Comparison of ENCODE assay signal across 16 mouse cellular contexts in genomic region chr12:109085046-109085445, GRCm38 (mm10). TPM values are rescaled to one million over a fixed set of nuclear protein-coding genes. Genes with fewer than 3 reads are reported as not detected.
DNase-seq lines count a peak whose midpoint lies in the region; ATAC-seq and TF ChIP-seq lines count a peak whose summit lies in the region.
"Had no signal": no experiment of that assay in that cellular context is flagged by ENCODE, and none has a peak within 500 bp of the region (broad histone marks: within the 10 kb centered on the region; RNA-seq: fewer than 3 reads in every experiment).

No protein-coding gene starts in this region.

- no peaks in the 10 kb centered on the region; the same call in 1 of the 2 replicates for H3K4me1 ChIP-seq in neural tube, embryonic 12.5 days
- peaks cover 7% of the 10 kb centered on the region; the same call in 1 of the 2 replicates for H3K4me1 ChIP-seq in neural tube, embryonic 15.5 days
- no peaks in the 10 kb centered on the region for H3K4me1 ChIP-seq in hindbrain, embryonic 11.5 days (replicated peaks; ENCODE audit: control insufficient read depth, insufficient read depth, low read length)
- H3K4me1 ChIP-seq: heart, embryonic 10.5 days had no signal

- 65% methylated on average over 5 of the region's 5 CpGs for WGBS in neural tube, embryonic 12.5 days
- whole genome bisulfite sequencing in neural tube, embryonic 15.5 days: 45% methylated on average over 5 of the region's 5 CpGs
- 74% methylated on average over 5 of the region's 5 CpGs for WGBS in hindbrain, embryonic 11.5 days

- no peaks in the 10 kb centered on the region for H3K36me3 ChIP-seq in neural tube, embryonic 12.5 days
- H3K36me3 ChIP-seq in neural tube, embryonic 15.5 days: no peaks in the 10 kb centered on the region
- no peaks in the 10 kb centered on the region for H3K36me3 ChIP-seq in hindbrain, embryonic 11.5 days (ENCODE audit: control insufficient read depth, insufficient read depth, low read length)
- H3K36me3 ChIP-seq in splenic B cell, adult 2 months (ENCODE audit: control insufficient read depth, insufficient read depth, low read length, poor library complexity, severe bottlenecking): no peaks in the 10 kb centered on the region
- H3K36me3 ChIP-seq: heart, embryonic 10.5 days had no signal

- peak; percentile 83 for DNase-seq in brain, embryonic 14.5 days (ENCODE audit: low read depth)
- no peak for DNase-seq in hindbrain, embryonic 11.5 days (ENCODE audit: low spot score)
- DNase-seq in splenic B cell, adult 2 months (ENCODE audit: low read depth, low spot score): peak; percentile 63
- no peak for DNase-seq in adrenal gland, postnatal 4 days (ENCODE audit: low spot score in 2 of 2)
- no peak for DNase-seq in urinary bladder, adult 2 months (ENCODE audit: low spot score)
- DNase-seq: embryo, embryonic 11 days; heart, postnatal 36 days; kidney, adult 8-10 months; lung, embryonic 14.5 days had no signal

- H3K4me3 ChIP-seq in neural tube, embryonic 12.5 days: no peak overlapping the region
- H3K4me3 ChIP-seq in neural tube, embryonic 15.5 days (replicated peaks): no peak overlapping the region
- H3K4me3 ChIP-seq in hindbrain, embryonic 11.5 days (ENCODE audit: low read depth, low read length): no peak overlapping the region
- H3K4me3 ChIP-seq: erythroblast, embryonic 14.5 days; heart, embryonic 10.5 days had no signal

- TF ChIP-seq CTCF in brain, embryonic 14.5 days (IDR thresholded peaks at IDR 0.05; ENCODE audit: borderline replicate concordance, extremely low read depth, insufficient read depth, insufficient read length): no peak

- no peaks in the 10 kb centered on the region for H3K27me3 ChIP-seq in neural tube, embryonic 12.5 days (replicated peaks)
- H3K27me3 ChIP-seq in neural tube, embryonic 15.5 days (replicated peaks): no peaks in the 10 kb centered on the region
- H3K27me3 ChIP-seq in hindbrain, embryonic 11.5 days (ENCODE audit: control insufficient read depth, insufficient read depth, low read length): no peaks in the 10 kb centered on the region
- no peaks in the 10 kb centered on the region for H3K27me3 ChIP-seq in splenic B cell, adult 2 months (ENCODE audit: control insufficient read depth, insufficient read depth, low read length, poor library complexity, severe bottlenecking)

- no peak overlapping the region for H3K4me2 ChIP-seq in neural tube, embryonic 12.5 days (replicated peaks)
- no peak overlapping the region for H3K4me2 ChIP-seq in neural tube, embryonic 15.5 days
- H3K4me2 ChIP-seq in hindbrain, embryonic 11.5 days (replicated peaks; ENCODE audit: low read depth, low read length): no peak overlapping the region
- H3K4me2 ChIP-seq: lung, embryonic 14.5 days had no signal

- ATAC-seq in neural tube, embryonic 12.5 days (ENCODE audit: low FRiP score, low read depth): 0 out of 2 replicates have a peak, but pooled peaks have one; percentile 41
- no peak for ATAC-seq in neural tube, embryonic 15.5 days (ENCODE audit: low FRiP score)
- ATAC-seq in hindbrain, embryonic 11.5 days (ENCODE audit: low FRiP score): 0 out of 2 replicates have a peak, but pooled peaks have one; percentile 45
- ATAC-seq: Patski had no signal

- H3K9me3 ChIP-seq in neural tube, embryonic 12.5 days: no peaks in the 10 kb centered on the region
- no peaks in the 10 kb centered on the region for H3K9me3 ChIP-seq in neural tube, embryonic 15.5 days (replicated peaks)
- no peaks in the 10 kb centered on the region for H3K9me3 ChIP-seq in hindbrain, embryonic 11.5 days (ENCODE audit: control insufficient read depth, low read length)
- H3K9me3 ChIP-seq: heart, embryonic 10.5 days had no signal

- no peak for TF ChIP-seq POLR2A in brain, embryonic 14.5 days (IDR thresholded peaks at IDR 0.05; ENCODE audit: borderline replicate concordance, extremely low read depth, insufficient read depth, insufficient read length, poor library complexity, severe bottlenecking)

- no peak overlapping the region for H3K9ac ChIP-seq in neural tube, embryonic 12.5 days
- no peak overlapping the region for H3K9ac ChIP-seq in neural tube, embryonic 15.5 days (replicated peaks)
- H3K9ac ChIP-seq in hindbrain, embryonic 11.5 days (ENCODE audit: low read depth, low read length): no peak overlapping the region
- H3K9ac ChIP-seq: lung, embryonic 14.5 days had no signal

- no peak overlapping the region for H3K27ac ChIP-seq in neural tube, embryonic 12.5 days
- no peak overlapping the region for H3K27ac ChIP-seq in neural tube, embryonic 15.5 days (replicated peaks)
- H3K27ac ChIP-seq in hindbrain, embryonic 11.5 days (ENCODE audit: low read depth, low read length): no peak overlapping the region
- H3K27ac ChIP-seq: heart, embryonic 10.5 days had no signal

RNA-seq across cellular contexts. Expression of gene Begain, which starts 17.0 kb away (rescaled TPM):
- 23.3 and 25.1 TPM in 2 replicates for polyA plus RNA-seq in neural tube, embryonic 12.5 days (2016; fragmentation: Nextera tagmentation; extraction: Ambion mirVana)
- 31.0 and 37.9 TPM in 2 replicates for polyA plus RNA-seq in neural tube, embryonic 15.5 days (2015; fragmentation: Nextera tagmentation; extraction: Ambion mirVana)
- polyA plus RNA-seq in brain, embryonic 14.5 days (2012; rRNA removed): 65.9 and 96.3 TPM in 2 replicates
- polyA plus RNA-seq in hindbrain, embryonic 11.5 days (2014; fragmentation: Nextera tagmentation; extraction: Ambion mirVana): 13.0 and 16.1 TPM in 2 replicates
- 10 to 100 TPM; 16.6 to 19.7 TPM for total RNA-seq in adrenal gland, postnatal 4 days (2021)
- 1.4 and 1.8 TPM in 2 replicates for polyA plus RNA-seq in urinary bladder, adult 2 months (2012; rRNA removed)
- total RNA-seq: liver, adult 2 months; megakaryocyte, adult 5-6 weeks had no signal
- polyA plus RNA-seq: erythroblast, embryonic 14.5 days; liver, adult 2 months had no signal

Comparison
In these comparisons a context has a peak if more than half of its experiments do, and no peak if none do; other contexts are left out.
1. DNase-seq: peak in brain, embryonic 14.5 days (single experiment) and splenic B cell, adult 2 months (single experiment); none in hindbrain, embryonic 11.5 days (single experiment), adrenal gland, postnatal 4 days (0 of 2) and urinary bladder, adult 2 months (single experiment).